Mouse (Mus musculus): ENCODE measurements around the gene Rps3a1.

The Rps3a1 gene

DNA sequence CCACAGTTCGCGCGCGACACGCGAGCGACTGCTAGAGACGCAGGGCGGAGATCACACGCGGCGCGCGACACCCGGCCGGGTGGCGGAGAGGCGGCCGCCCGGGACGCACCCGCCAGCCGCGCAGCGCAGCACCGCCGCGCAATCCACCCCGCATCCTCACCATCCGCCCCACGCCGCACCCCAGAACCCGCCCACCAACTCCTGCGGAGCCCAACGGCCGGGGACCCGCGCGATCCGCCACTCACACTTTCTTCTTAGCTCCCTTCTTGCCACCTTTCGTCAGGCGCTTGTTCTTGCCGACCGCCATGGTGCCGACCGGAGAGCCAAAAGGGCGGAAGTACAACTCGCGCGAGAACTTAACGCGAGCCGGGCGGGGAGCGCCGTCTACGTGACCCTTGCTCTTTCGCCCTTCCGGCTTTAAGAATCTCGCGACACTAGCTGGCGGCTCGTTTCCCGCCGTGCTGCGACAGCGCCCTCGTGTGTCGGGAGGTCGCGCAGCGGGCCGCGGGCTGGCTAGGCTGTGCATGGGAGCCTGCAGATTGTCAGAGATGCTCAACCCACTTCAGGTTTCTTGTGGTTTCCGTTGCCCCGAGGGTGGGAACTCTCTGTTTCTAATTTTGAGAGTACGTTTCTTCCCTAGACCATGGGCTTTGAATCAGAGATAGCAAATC lies at the start of gene Rps3a1:
Gene Rps3a1, minus strand, starts transcription at position 440 of the 671 bp plus-strand sequence.
- peak; percentile 98 for DNase-seq

- no peak for DNase-seq
Observed at GRCm38 (mm10) chr3:86187736-86188389, 45.4 kb upstream of the Rps3a1 start.

- no peak for DNase-seq
Observed at GRCm38 (mm10) chr3:86184546-86184945, 42.0 kb upstream of the Rps3a1 start.

GRCm38 (mm10) chr3:86181107-86181506 lies 38.6 kb upstream of the Rps3a1 start:
- no peak for DNase-seq

DNA sequence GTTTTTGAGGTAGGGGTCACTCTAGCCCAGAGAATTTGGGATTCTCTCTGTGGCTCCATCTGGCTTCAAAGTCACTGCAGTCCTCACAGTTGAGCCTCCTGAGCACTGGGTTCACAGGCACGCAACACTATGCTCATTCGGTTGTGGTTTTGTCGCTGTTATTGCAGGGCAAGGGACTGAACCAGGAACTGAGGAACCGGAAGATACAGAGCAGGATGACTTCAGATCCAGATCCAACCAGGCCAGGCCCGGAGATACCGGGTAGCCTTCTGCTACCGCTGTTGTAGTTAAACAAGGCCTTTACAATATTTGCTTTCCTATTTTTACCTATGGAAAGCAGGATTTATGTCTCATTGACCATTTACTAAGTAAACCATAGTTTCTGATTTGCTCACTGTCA lies 37.2 kb upstream of the Rps3a1 start:
- no peak for DNase-seq

DNA sequence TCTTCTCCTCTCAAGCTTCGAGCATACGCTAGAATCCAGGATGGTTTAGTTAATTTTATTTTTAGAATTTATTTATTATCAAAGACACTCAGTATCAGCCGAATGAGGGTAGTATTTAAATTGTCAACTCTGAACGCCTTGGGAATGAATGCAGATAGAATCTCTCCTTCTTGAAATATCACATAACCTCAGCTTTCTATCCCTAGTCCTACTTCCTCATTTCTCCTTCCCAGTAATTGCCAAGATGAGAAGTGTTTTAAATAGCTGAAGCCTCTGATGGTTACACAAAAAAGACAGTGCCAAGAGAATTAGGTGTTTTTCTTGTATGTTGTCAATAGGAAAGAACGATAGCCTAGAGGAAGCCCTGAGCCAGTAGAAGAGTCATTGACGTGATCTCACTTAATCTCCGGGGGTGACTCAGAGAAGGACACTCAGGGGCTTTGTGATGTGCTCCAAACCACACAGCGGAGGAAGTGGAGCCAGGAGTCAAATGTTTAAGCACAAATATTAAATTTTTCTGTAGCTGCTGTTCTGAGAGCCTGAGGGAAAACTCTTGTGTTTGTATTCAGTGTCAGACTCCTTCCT lies 26.4 kb upstream of the Rps3a1 start:
- DNase-seq: no peak

- no peak for DNase-seq
Observed at GRCm38 (mm10) chr3:86149521-86149920, 7.0 kb upstream of the Rps3a1 start.

- no peak for DNase-seq
Observed at GRCm38 (mm10) chr3:86149063-86149462, 6.6 kb upstream of the Rps3a1 start.

GRCm38 (mm10) chr3:86143343-86143742 lies 841 bp upstream of the Rps3a1 start:
- no peak for DNase-seq

DNA sequence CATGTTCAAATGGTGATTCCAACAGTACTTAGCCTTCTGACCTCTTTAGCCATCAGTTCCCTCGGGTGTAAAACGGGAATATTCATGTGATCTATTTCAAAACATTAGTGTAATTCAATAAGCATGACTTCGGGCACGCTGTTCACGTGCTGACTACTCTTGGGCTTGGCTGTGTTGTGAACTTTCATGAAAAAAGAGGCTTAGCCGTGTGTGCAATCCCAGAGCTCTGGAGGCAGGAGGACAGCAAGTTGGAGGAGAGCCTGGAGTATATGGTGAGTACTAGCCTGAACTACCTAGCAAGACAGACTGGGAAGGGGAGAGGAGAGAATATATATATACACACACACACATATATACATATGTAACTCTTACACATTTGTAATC lies 424 bp upstream of the Rps3a1 start:
- DNase-seq: no peak

DNA sequence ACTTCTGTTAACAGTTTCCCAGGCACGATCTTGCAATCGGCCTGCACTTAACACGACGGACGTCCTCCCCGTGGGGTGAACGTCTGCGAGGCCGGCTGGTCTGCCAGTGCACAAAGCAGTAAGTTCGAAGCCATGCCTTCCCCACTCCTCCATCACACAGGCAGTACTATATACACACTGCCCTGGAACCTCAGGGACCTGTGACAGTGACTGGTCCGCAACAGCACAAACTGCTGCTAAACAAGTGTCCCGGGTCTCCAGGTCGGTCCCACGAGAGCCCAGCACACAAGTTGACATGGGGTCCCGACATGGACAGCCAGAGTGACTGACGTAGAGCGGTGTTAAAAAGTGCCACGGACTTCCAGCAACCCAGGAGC lies 628 bp downstream of the Rps3a1 start:
- no peak for DNase-seq

DNA sequence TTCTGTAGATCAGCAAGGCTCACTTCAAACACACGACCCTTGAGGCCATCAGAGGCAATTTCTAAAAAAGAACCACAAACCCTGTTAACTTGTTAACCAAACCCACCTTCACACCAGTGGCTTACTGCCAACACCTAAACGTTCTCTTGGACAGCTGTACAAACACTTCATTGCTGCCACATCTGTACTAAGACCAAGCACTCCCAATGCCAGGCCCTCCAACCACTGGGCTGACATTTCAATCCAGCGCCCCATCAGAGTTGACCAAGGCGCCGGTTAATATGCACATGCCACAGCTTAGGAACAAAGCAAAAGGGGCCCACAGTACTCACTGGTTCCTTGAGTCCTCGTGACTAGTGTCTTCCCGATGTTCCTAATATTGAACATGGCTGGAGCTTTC lies 1.1 kb downstream of the Rps3a1 start:
- DNase-seq: peak; percentile 27

GRCm38 (mm10) chr3:86139660-86140059 lies 2.8 kb downstream of the Rps3a1 start:
- no peak for DNase-seq

- DNase-seq: no peak
Observed at GRCm38 (mm10) chr3:86136936-86137574, 5.4 kb downstream of the Rps3a1 start.

- DNase-seq: no peak
Observed at GRCm38 (mm10) chr3:86135886-86136563, 6.5 kb downstream of the Rps3a1 start.

DNA sequence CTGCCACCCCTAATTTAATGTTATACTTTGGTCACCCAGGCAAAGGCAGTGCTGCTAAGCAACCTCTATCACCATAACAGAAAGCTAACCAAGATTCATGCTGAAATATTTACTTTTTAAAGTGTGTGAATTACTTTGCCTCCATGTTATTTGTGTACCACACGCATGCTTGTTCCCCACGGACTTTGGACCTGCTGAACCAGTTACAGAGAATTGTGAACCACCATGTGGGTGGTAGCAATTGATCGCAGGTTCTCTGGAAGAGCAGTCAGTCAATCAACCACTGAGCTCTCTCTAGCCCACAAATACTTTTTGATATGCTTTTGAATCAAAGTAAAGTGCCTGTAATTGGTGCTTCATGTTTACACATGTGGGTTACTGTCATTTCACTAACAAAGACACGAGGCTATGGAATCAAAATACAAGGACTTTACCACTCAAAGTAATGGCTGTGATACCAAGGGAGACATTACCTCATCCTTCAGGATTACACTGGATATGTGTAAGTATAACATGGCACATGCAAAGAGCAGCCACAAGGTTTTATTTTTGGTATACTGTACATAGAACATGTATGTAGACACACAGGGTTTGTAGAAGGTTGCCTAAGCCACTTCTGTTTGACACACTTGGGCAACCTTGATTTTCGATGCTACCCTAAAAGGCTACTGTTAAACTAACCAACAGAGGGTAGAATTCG lies 7.4 kb downstream of the Rps3a1 start:
- no peak for DNase-seq

GRCm38 (mm10) chr3:86129757-86130156 lies 12.7 kb downstream of the Rps3a1 start:
- peak; percentile 37 for DNase-seq

- DNase-seq: no peak
Observed at GRCm38 (mm10) chr3:86123251-86123746, 19.2 kb downstream of the Rps3a1 start.

DNA sequence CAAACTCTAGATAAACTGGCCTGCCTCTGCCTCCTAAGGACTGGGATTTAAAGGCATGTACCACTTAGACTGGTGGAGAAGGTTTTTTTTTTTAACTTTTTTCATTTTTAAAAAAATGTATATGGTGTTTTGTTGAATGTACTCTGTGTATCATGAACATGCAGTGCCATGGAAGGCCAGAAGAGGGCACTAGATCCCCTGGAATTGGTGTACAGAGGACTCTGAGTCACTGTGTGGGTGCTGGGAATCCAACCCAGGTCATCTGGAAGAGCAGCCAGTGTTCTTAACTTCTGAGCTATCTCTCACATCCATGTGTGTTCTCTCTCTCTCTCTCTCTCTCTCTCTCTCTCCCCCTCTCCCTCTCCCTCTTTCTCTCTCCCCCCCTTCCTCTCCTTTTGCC lies 20.3 kb downstream of the Rps3a1 start:
- DNase-seq: no peak

DNA sequence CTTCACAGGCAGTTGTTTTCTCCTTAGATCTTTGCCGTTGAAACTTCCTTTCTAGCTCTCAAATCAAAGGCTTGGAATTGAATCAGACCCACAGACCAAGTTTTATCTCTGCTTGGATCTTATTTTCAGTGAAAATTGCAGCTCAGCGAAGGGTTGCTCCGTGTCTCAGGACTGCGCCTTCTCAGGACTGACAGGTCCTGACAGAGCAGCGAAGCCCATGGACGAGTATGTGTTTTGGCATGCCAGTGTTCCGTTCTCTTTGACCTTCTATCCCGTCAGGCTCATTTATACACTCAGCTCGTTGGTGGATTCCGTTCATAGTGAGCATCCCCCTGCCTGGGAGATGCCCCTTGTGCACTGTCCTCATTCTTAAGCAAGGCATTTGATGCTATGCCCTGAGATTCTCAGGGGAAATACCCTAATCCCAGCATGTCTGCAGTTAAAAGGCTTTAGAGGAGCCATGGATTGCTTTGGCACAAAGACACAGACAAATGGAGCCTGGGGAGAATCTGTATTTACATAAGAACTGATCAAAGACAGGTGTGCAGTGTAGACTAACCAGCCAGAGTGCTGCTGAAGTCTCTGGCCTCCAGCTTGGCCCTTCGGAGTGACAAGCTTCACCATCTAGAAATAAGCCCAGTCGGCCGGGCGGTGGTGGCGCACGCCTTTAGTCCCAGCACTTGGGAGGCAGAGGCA lies 23.1 kb downstream of the Rps3a1 start:
- DNase-seq: no peak

DNA sequence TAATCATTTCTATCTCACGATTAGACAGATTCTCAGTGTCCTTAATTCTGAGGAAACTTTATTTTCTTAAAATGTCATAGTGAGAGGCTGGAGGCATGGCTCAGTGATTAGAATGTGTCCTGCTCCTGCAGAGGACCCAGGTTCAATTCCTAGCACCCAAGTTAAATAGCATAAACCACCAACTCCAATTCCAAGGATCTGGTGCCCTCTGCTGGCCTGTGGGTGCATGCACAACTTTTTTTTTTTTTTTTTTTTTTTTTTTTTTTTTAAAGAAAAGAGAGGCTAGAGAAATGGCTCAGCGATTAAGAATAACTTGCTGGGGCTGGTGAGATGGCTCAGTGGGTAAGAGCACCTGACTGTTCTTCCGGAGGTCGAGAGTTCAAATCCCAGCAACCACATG lies 25.6 kb downstream of the Rps3a1 start:
- DNase-seq: no peak

Measured in cerebellum, adult 9-11 months (tissue).